Mouse (Mus musculus) bone marrow, adult 2 months (tissue): ENCODE results near the gene Vmn2r32. TPM values are rescaled to one million over a fixed set of nuclear protein-coding genes. Genes with fewer than 3 reads are reported as not detected.
"Not testable (repeated sequence)": the region's sequence is repeated elsewhere in the genome, so short reads cannot be mapped to it uniquely, and the experiment has no call there.

Experiments
- H3K27ac ChIP-seq: fragments of 200-500 bp; 2 replicates; pipeline ENCODE4 v1.5.1; 2012; ENCODE audit warnings: low read depth, mild to moderate bottlenecking, control low read depth, inconsistent platforms, low read length; ENCODE audit not compliant: control insufficient read depth, poor library complexity, insufficient read depth
- H3K4me1 ChIP-seq: fragments of 200-500 bp; 2 replicates; pipeline ENCODE4 v1.6.1; 2011; ENCODE audit warnings: low read length; ENCODE audit not compliant: control insufficient read depth, insufficient read depth
- H3K4me3 ChIP-seq: fragments of 200-500 bp; replicated peaks from 2 replicates; pipeline ENCODE3; 2011; ENCODE audit warnings: mild to moderate bottlenecking, low read depth, low read length, control low read depth; ENCODE audit not compliant: control insufficient read depth
- WGBS: fragments of 180-500 bp; shearing (Covaris S2); methylation state at CpG from one replicate; pipeline ENCODE4 v1.1.7; 2018; 5-methylcytosine and 5-hydroxymethylcytosine counted together
- polyA plus RNA-seq: library from polyadenylated mRNA; stranded (reverse); fragments of >200 nt; gene quantifications from 2 replicates; pipeline ENCODE4 v1.2.4, GENCODE M21; 2011; ENCODE audit warnings: low replicate concordance; ENCODE audit not compliant: missing spikeins, insufficient read depth, insufficient read length

Vmn2r32 gene
- polyA plus RNA-seq: not detected in 2 replicates

DNA sequence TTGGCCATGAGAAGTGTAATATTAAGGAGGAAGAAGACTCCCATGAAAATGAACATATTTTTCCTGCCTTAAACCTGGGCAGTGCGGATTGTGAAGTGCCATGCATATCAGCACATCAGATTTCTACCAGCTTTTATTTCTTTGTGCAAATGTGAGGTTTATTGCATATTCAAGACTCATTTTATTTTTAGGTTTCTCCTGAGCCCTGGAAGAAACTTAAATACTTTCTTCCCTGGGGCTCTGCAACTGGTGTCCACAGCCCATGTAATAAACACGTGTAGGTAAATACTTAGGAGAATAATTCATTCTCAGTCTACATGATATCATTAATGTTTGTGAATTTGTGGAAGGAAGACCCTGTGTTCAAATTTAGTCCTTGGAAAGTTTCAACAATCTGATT is at the start of gene Vmn2r32:
Gene Vmn2r32 (minus strand): TSS at position 101 of the 400 bp plus-strand sequence.
- H3K27ac ChIP-seq, H3K4me3 ChIP-seq, H3K4me1 ChIP-seq: not testable (repeated sequence)
- 58% methylated on average over 2 of the region's 2 CpGs for WGBS

Other genes with a start within 250 kb of the Vmn2r32 start
- gene Vmn2r29, start 232.7 kb downstream of the Vmn2r32 start, polyA plus RNA-seq: not detected in 2 replicates
- gene Gm45844, start 201.7 kb downstream of the Vmn2r32 start, polyA plus RNA-seq: 0.88 and 2.4 TPM in 2 replicates
- 11.2 and 19.1 TPM in 2 replicates for gene Clcn4, start 179.2 kb downstream of the Vmn2r32 start, polyA plus RNA-seq
- not detected in 2 replicates for gene Vmn2r30, start 142.4 kb downstream of the Vmn2r32 start, polyA plus RNA-seq
- not detected in 2 replicates for gene Gm45783, start 105.4 kb downstream of the Vmn2r32 start, polyA plus RNA-seq
- 0.14 and 0.70 TPM in 2 replicates for gene Vmn2r31, start 80.3 kb downstream of the Vmn2r32 start, polyA plus RNA-seq
- not detected in 2 replicates for gene Vmn2r33, start 86.8 kb upstream of the Vmn2r32 start, polyA plus RNA-seq
- not detected in 2 replicates for gene Vmn2r34, start 209.5 kb upstream of the Vmn2r32 start, polyA plus RNA-seq